Mouse (Mus musculus) T-helper 1 cell (primary cell): ENCODE measurements around the gene Mmp23.
"Not testable (repeated sequence)": the region's sequence is repeated elsewhere in the genome, so short reads cannot be mapped to it uniquely, and the experiment has no call there.

Experiments used
- in situ Hi-C: fragments of 300-600 bp; cut with MboI, MseI; formaldehyde crosslinking; loops from one replicate; pipeline ENCODE4 v1.15.1; 2025; ENCODE audit warnings: high pct_unique_total_duplicates

Gene Mmp23

DNA sequence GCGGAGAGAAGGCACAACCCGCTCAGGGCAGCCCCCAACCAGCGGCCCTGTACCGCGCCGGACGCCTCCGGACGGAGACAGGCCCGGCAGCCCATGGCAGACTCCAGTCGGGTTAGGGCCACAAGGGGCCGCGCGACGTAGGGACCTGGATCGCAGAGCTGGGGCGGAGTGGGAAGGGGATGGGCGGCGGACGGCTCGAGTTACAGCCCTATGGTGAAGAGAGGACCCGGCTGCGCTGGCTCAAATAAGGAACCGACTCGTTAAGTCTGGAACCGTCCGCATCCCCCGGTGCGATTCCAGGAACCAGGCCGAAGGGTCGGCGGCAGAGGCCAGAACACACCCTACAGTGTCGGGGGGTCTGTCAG is at the start of gene Mmp23:
TSS of gene Mmp23 (minus strand) at position 299 of the 365 bp plus-strand sequence.
- in situ Hi-C loops, result no loop called here

DNA sequence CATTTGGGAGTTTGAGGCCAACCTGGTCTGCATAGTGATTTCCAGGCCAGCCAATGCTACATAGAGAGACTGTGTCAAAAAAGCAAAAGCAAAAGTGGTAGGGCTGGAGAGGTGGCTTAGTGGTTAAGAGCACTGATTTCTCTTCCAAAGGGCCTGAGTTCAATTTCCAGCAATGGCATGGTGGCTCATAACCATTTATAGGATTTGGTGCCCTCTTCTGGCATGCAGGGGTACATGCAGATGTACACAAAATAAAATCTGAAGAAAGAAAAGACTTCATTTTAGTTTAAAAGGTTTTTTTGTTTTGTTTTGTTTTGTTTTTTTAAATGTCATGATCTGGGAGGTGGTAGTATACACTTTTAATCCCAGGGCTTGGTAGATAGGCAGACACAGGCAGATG is 47.2 kb upstream of the Mmp23 start:
- in situ Hi-C loops, result no loop called here

DNA sequence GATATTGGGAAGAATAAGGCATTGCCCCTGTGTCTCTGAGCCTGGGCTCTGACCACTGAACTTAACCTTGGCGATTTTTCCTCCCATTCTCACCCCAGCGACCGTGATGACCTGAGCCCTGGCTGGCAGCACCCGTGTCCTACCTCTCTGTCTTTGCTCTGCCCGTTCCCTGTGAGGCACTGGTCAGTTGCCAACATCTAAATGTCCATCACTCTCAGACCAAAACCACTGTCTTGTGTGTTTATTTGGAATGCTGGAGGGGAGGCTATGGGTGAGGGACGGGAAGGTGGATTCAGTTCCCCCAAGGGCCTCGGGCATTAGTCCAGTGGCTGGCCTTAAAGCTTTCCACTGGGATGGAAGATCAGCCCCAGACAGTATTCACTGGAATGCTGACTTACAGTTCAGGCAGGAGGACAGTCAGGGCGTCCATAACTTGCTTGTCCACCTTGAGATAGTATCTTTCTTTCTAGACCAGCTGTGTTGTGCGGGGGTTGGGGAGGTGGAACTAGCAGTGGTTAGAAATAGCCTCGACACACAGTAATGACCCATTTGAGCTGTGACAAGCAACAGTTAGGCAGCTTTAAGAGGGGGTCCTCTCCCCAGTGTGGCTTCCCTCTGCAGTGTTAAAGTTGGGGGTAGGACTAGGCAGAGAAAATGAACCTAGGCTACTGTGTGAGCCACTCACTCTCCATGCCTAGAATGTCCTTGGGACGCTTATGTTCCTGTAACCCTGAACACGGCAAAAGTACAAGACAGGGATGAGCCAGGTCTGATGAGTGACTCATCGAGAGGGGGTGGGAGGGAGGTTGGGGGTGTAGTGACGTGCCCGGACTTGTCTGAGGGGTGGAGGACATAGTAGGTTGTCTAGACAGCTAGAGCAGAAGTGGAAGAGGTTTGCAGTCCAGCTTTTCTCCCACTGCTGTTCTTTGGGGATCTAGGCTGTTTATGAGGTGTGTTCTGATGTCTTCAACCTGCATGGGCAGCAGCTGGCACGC is 43.4 kb upstream of the Mmp23 start:
- in situ Hi-C loops, result loop anchor here (10.0 kb wide), 1 partner anchor 52 kb away; the partner anchor contains the start of gene Gm10563

DNA sequence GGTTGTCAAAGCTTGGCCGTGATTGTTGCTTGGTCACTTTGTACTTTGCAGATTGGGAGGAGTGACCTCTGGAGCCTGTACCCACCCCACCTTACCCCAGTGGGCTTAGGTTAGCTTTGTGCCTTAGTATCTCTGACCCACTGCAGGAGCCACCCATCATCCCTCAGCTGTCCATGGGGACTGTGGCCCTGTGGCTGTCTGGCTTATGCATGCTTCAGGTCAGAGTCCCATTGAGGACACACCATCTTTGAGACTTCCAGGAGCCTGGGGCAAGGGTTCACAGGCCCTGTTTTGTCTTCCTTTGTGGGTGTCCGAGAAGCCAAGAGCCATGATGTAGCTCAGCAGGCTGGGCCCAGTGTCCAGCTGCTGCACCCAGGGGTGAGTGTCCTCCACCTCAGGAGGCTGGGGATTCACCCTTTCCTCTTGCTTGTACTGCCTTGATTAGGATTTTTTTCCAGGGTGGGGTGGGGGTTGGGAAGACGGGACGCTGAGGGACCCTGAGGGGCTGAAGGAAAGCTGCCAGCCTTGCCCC is 42.4 kb upstream of the Mmp23 start:
- in situ Hi-C loops, result loop anchor here (10.0 kb wide), 1 partner anchor 51 kb away; the partner anchor contains the start of gene Gm10563

DNA sequence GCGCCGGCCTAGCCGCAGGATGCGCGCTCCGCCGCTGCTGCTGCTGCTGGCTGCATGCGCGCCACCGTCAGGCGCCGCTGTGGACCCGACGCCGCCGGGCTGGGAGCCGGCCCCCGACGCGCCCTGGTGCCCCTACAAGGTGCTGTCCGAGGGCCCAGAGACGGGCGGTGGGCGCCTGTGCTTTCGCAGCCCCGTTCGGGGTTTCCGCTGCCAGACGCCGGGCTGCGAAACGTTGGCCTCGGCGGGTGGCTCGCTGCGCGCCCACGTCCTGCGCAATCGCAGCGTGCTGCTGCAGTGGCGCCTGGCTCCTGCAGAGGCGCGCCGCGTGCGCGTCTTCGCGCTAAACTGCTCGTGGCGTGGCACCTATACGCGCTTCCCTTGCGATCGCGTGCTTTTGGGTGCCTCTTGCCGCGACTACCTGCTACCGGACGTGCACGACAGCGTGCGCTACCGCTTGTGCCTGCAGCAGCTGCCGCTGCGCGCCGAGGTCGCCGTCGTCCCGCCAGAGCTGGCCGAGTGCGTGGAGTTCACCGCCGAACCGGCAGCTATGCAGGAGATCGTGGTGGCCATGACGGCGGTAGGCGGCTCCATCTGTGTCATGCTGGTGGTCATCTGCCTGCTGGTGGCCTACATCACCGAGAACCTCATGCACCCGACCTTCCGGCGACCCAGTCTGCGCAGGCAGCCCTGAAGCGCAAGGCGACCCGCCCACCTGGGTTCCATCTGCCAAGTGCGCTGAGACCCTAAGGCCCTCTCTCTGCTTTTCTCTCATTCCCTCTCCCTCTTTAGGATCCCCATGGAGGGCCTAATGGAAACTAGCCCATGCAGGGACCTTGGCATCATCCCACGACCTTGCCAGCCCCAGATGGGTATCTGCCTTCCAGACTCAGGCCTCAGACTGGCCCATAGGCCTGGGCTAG is 41.6 kb upstream of the Mmp23 start:
- in situ Hi-C loops, result loop anchor here (10.0 kb wide), 1 partner anchor 50 kb away; the partner anchor contains the start of gene Gm10563

DNA sequence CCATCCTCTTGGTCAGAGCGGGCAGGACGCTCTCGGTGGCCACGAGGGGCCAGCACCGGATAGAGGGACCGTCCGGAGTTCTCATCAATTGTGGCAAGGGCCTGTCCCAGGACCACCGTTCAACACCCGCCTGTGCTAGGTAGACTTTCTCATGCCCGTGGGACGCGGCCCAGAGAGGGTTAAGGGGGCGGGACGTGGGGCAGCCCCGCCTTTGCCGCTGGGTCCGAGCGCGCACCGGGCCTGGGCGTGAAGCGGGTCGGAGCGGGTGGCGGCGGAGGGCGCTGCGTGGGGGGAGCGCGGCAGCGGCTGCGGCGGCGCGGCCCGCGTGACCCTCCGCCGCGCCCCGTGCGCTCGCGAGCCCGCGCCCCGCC is 40.9 kb upstream of the Mmp23 start, which contains the start of gene Fndc10:
TSS of gene Fndc10 (plus strand) at position 232 of the 371 bp plus-strand sequence.
- in situ Hi-C loops, result loop anchor here (10.0 kb wide), 1 partner anchor 49 kb away; the partner anchor contains the start of gene Gm10563

- in situ Hi-C loops, result loop anchor here (10.0 kb wide), 1 partner anchor 48 kb away; the partner anchor contains the start of gene Gm10563
These were observed 39.2 kb upstream of the Mmp23 start for GRCm38 (mm10) chr4:155692421-155692820.

DNA sequence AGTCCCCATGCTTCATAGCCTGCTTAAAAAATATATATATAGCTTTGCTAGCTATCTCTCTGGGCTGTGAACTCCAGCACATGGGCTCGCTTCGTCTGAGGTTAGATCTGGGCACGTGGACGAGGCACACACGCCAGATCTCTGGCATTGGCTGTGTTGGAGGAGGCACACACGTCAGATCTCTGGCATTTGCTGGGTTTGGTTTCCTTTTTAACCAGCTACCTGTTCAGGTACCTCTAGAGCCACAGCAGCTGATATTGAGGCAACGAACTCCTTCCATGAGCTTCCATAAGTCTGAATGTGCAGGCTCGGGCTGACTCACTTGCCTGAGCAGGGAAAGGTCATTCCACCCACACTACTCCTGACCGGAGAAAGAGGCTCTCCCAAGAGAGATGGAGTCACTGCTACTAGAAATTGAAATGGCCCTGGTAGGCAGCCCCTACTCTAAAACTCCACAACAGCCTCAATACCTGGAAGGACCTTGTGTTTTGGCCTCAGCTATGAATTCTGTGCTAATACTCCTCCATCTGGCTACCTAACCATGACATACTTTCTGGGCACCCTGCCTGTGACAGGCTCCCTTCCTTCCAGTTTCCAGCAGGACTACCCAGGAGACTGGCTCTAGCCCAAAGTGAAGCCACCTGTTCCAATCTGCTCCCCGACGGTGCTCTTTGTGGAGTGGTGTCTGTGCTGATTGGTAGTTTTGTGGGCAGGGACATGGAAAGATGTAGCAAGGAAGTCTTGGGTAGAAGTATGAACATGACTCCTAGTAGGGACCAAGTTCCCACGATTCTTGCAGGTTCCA is 37.6 kb upstream of the Mmp23 start:
- in situ Hi-C loops, result loop anchor here (10.0 kb wide), 1 partner anchor 46 kb away; the partner anchor contains the start of gene Gm10563

- in situ Hi-C loops, result not testable (repeated sequence)
These were observed 34.6 kb upstream of the Mmp23 start for GRCm38 (mm10) chr4:155687764-155688163.

DNA sequence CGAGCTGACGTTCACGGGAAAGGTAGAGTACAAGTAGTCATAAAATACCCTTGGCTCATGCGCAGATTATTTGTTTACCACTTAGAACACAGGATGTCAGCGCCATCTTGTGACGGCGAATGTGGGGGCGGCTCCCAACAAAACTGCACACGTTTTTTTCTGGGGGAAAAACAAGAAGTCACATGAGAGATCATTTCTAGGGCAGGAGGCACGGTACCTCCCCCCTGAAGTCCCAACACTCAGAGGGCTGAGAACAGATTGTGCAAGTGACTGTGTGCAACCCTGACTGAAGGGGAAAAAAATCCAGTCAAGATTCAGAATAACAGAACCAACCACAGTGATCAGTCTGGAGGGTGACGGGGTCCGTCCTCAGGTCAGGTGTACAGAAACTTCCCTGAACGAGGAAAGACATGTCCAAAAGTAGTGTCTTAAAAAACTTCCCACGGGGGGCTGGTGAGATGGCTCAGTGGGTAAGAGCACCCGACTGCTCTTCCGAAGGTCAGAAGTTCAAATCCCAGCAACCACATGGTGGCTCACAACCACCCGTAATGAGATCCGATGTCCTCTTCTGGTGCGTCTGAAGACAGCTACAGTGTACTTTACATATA is 30.6 kb upstream of the Mmp23 start:
- in situ Hi-C loops, result not testable (repeated sequence)

DNA sequence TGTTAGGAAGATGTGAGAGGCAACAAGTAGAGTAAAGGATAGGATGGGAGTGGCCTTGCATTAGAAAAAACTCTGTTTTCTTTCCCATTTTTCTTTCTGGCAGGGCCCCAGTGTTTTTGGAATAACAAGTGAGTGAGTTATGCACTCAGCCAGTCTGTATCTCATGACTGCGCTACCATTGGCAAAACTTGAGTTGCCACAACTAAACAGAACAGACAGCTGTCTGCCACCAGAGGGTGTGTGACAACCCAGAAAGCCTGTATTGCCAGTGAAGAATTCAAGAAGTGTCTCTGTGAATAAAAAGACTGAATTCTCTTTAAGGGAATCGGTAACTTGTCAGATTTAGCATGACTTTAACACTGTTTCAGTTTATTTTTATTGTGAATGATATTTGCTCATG is 22.8 kb upstream of the Mmp23 start:
- in situ Hi-C loops, result no loop called here

- in situ Hi-C loops, result no loop called here
These were observed 18.9 kb upstream of the Mmp23 start for GRCm38 (mm10) chr4:155672082-155672481.

DNA sequence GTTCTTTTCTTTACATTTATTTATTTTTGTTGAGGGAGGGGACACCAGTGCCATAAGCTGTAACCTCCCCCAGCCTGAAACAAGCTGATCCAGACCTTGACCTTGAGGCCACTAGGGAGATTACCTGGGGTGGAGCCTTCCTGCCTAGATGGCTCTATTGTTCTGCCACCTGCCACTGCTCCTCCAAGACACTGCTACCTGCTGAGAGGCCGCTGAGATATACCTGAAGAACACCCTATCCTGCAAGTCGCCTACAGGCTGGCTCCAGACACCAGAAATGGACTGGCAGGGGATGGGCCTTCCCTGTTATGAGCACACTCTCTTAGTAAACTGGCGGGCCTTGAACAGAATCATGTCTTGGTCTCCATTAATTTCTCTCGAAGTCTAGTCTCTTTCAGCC is 17.1 kb upstream of the Mmp23 start:
- in situ Hi-C loops, result not testable (repeated sequence)

- in situ Hi-C loops, result no loop called here
These were observed 16.5 kb upstream of the Mmp23 start for GRCm38 (mm10) chr4:155669598-155670075.

DNA sequence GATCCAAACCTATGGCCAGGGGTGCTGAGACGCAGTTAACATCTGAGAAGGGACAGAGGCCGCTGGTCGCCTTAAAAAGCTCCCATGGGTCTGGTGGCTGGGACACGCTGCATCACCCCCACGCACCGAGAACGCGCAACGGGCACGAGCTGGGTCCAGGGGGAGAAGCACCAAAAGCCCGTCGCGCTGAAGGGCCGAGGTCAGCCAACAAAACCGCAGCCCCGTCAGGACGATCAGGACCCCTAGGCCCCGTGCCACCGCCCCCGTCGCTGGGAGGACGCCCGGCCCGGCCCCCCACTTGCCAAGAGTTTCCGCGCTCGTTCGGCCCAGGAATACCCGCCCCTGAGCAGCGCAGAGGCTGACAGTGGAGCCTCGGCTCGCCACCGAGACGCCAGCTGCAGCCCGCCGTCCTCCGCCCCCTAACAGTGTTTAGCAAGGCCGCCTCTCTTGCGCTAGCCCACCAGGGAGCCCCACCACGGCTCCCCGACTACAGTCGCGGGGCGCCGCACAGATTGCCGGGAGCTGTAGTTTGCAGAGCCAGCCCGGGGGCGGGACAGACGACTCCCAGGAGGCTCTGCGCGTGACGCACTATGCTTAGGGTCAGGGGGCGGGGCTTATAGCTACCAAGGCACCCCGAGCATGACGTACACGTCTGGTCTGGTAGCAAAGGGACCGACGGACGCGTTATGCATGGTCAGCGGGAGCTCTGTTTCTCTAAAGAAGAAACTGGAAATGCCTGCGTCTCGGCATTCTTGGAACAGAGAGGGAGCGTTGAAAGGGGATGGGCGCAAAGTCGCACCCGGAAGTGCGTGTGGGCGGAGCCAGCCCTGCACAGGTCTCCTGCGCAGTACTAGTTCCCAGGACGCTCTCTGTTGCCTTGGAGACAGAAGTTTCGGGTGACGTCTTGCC is 15.8 kb upstream of the Mmp23 start, which contains the start of gene Mib2:
TSS of gene Mib2 (minus strand) at position 510 of the 909 bp plus-strand sequence.
- in situ Hi-C loops, result no loop called here

- in situ Hi-C loops, result no loop called here
These were observed 13.7 kb upstream of the Mmp23 start for GRCm38 (mm10) chr4:155666903-155667302.

DNA sequence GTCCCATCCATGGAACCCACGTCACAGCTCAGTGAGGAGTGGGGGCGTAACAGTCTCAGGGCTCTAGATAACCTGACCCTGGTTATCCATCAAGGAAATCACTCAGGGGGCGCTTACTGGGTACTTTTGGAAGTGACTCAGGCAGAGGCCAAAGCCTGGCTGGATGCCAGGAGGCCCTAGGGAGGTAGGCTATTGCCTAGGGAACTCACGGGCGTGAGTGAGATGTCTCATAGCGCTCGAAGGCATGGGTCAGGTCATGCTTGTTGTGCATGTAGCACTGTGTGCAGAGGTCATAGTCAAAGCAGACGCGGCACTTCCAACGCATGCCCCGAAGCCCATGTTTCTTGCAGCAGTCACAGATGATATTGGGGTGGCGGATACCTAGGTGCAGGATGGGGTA is 7.5 kb upstream of the Mmp23 start:
- in situ Hi-C loops, result no loop called here

GRCm38 (mm10) chr4:155658961-155659360 is 5.8 kb upstream of the Mmp23 start:
- in situ Hi-C loops, result no loop called here

DNA sequence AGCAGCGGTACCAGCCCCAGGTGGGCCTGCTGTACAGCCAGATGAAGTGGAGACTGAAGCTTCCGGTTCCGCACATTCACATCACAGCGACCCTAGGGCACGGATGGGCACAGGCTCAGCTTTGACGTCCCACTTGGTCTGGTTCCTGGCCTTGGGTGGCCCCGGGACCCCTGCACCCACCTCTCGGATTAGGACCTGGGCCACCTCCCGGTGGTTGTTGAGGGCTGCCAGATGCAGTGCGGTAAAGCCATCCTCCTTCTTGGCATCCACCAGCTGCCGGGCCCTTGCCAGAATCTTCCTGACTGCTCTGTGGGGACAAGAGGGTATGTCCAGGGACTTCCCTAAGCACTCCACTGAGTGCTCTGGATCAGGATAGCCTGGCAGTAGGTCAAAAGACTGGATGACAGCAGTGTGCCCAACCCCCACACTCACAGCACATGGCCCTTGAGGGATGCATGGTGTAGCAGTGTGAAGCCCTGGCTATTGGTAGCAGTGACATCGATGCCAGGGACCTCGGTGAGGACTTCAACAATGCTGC is 3.1 kb upstream of the Mmp23 start:
- in situ Hi-C loops, result no loop called here
